Mouse (Mus musculus) heart, adult 2 months (tissue): ENCODE measurements around the gene Jun. TPM values are rescaled to one million over a fixed set of nuclear protein-coding genes. Genes with fewer than 3 reads are reported as not detected.

Experiments
- DNase-seq, 2 experiments: peaks; one replicate each; pipeline ENCODE4 v3.0.0; 2021
- H3K27ac ChIP-seq: fragments of 200-600 bp; 2 replicates; pipeline ENCODE4 v1.8.1; 2022
- H3K27me3 ChIP-seq: fragments of 200-500 bp; 2 replicates; pipeline ENCODE4 v1.6.1; 2012; ENCODE audit warnings: mild to moderate bottlenecking, low read length, inconsistent platforms, mixed read lengths; ENCODE audit not compliant: control insufficient read depth, insufficient read depth
- H3K36me3 ChIP-seq: fragments of 200-500 bp; 2 replicates; pipeline ENCODE4 v1.6.1; 2012; ENCODE audit warnings: low read length, inconsistent platforms; ENCODE audit not compliant: control insufficient read depth, insufficient read depth
- H3K4me1 ChIP-seq: fragments of 200-500 bp; 2 replicates; pipeline ENCODE4 v1.6.1; 2011; ENCODE audit warnings: low read length; ENCODE audit not compliant: control insufficient read depth, insufficient read depth
- H3K4me3 ChIP-seq: fragments of 200-600 bp; 2 replicates; pipeline ENCODE4 v1.8.1; 2022
- H3K79me2 ChIP-seq: fragments of 200-500 bp; replicated peaks from 2 replicates; pipeline ENCODE4 v1.6.1; 2012; ENCODE audit warnings: mild to moderate bottlenecking, inconsistent platforms, low read length, moderate library complexity, mixed read lengths; ENCODE audit not compliant: control insufficient read depth, insufficient read depth
- H3K9ac ChIP-seq: fragments of 200-500 bp; 2 replicates; pipeline ENCODE4 v1.6.1; 2012; ENCODE audit warnings: low read depth, mild to moderate bottlenecking, control low read depth, inconsistent platforms, low read length, mixed read lengths
- CTCF ChIP-seq: fragments of 200-600 bp; IDR thresholded peaks from 2 replicates; pipeline ENCODE4 v1.8.1; 2022; ENCODE audit warnings: antibody characterized with exemption, mild to moderate bottlenecking, moderate library complexity
- EP300 ChIP-seq: fragments of 200-500 bp; IDR thresholded peaks from 2 replicates; pipeline ENCODE4 v1.6.1; 2011; ENCODE audit warnings: low read depth, low read length, control low read depth; ENCODE audit not compliant: insufficient read depth
- POLR2A ChIP-seq: fragments of 200-500 bp; IDR thresholded peaks from 2 replicates; pipeline ENCODE4 v1.6.1; 2011; ENCODE audit warnings: mild to moderate bottlenecking, low read depth, low read length, control low read depth; ENCODE audit not compliant: insufficient read depth
- WGBS: fragments of 180-500 bp; shearing (Covaris S2); methylation state at CpG from one replicate; pipeline ENCODE4 v1.1.7; 2018; 5-methylcytosine and 5-hydroxymethylcytosine counted together
- intact Hi-C: fragments of 180-260 bp; cut with DNase I; formaldehyde crosslinking; loops from one replicate; pipeline ENCODE4 v1.15.1; 2025
- polyA plus RNA-seq: library from polyadenylated mRNA; depleted of rRNA; stranded (reverse); fragments of >200 nt; gene quantifications from 2 replicates; pipeline ENCODE4 v1.2.3, GENCODE M21; 2012
- total RNA-seq, 2 experiments: library from RNA; stranded (reverse); gene quantifications; 2 replicates each; pipeline ENCODE4 v1.2.3; 2021

Gene Jun
- total and polyA plus RNA-seq, 3 experiments: 28.0 to 54.1 (median 42.4) TPM

DNA sequence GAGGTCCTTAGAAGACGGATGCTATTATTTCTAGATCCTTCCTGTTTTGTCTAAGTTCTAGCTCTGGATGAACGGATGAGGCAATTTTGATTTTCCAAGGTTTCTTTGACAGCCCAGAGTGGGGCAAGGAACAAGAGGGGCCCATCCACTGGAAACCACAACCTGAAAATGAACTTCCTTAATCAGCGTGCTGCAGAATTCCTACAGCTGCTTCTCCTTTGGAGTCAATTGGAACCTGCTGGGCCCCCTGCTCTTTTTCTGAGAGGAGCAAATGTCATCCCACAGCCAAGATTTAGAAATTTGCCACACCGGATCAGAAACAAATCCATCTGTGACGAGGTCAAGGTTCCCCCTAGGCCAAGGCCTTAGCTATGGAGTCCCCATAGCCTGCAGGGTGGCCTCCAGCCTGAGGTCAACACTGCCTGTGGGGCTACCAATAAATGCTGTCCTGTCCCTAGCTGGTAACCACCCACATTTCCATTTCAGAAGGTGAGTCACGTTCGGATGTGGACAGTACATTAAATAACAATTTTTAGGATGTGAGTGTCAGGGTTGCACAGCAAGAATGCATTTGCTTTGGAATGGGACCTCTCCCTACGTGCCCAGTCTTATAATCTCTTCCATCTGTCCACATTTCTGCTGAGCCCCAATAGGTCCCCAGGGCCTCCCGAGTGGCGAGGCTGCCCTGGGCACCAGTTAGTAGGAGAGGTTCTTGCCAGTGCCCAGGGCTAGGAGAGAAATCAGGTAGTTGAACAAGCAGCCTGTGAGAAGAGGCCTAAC is 46.1 kb upstream of the Jun start:
- no peak for TF ChIP-seq CTCF
- no peak for TF ChIP-seq POLR2A
- no peak for TF ChIP-seq EP300
- Histone ChIP-seq H3K27ac (no peak overlapping the region), H3K4me1 (peaks cover 6% of the 10 kb centered on the region), H3K79me2 (no peaks in the 10 kb centered on the region), H3K36me3 (no peaks in the 10 kb centered on the region), H3K27me3 (no peaks in the 10 kb centered on the region), H3K4me3 (no peak overlapping the region), H3K9ac (no peak overlapping the region)
- intact Hi-C loops: no loop called here
- no peak for DNase-seq
- 84% methylated on average over 10 of the region's 10 CpGs for WGBS

DNA sequence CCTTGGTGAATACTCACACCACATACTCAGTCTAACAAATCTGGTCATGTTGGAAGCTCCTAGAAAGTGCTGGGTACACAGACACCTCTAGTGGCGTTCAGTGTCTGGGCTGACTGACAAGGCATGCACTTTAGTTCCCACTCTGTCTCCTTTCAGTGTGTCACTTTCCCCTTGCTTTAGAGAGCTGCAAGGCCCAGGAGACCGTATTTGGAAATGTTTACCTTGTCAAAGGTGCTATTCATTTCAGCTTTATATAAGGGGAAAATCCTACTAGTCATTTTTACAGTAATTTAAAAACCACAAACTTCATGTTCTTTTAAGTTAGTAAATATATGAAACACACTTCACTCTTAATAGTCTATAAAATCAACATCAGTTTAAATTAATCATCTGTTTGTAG is 44.7 kb upstream of the Jun start:
- H3K9ac ChIP-seq: no peak overlapping the region
- TF ChIP-seq CTCF (no peak), EP300 (no peak), POLR2A (no peak)
- intact Hi-C loops: no loop called here
- H3K4me1 ChIP-seq: peaks cover 9% of the 10 kb centered on the region
- H3K27ac ChIP-seq: no peak overlapping the region
- no peak for DNase-seq
- H3K27me3 ChIP-seq: no peaks in the 10 kb centered on the region
- H3K79me2 ChIP-seq: no peaks in the 10 kb centered on the region
- WGBS: 87% methylated on average over 2 of the region's 2 CpGs
- H3K36me3 ChIP-seq: no peaks in the 10 kb centered on the region
- no peak overlapping the region for H3K4me3 ChIP-seq

DNA sequence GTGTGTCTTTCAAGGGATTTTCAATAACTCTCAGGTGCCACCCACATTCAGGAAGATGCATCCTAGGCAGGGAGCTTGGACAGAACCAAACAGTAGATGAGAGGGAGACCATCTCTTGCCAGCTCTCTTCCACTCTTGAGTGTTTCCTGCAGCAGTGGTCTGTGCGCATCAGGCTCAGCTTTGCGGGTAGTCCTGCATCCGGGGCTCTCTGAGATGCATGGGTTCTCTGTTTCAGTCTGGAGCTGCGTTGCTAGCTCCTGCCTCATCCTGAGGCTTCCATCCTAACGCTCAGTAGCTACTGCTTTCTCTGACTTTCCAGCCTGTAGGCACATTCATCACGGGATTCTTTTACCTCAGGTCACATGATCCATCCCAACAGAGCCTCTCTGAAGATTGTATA is 43.9 kb upstream of the Jun start:
- Histone ChIP-seq H3K27me3 (no peaks in the 10 kb centered on the region), H3K4me1 (peaks cover 9% of the 10 kb centered on the region), H3K4me3 (no peak overlapping the region), H3K27ac (no peak overlapping the region), H3K9ac (no peak overlapping the region), H3K79me2 (no peaks in the 10 kb centered on the region), H3K36me3 (no peaks in the 10 kb centered on the region)
- intact Hi-C loops: loop anchor here (2.0 kb wide), 2 partner anchors 43 to 59 kb away; partner anchors contain the start of gene Jun
- TF ChIP-seq POLR2A (no peak), CTCF (no peak), EP300 (no peak)
- DNase-seq: no peak
- 89% methylated on average over 6 of the region's 6 CpGs for WGBS

DNA sequence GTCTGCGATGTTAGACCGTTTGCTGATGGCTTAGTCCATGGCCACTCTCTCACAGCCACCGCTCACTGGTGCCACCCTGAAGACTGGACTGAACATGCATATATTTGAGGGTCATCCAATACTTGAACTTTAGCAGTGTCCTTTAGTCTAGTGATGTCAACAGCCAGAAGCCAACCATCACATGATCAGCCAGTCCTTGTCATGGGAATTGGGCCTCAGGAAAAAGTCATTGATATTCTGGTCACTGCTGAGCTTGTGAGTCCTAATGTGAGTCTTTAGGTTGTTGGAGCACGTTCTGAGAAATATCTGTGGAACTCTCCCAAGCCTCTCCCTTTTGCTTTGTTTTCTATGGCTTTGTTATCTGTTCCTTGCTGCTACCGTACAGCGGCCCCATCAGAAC is 43.3 kb upstream of the Jun start:
- intact Hi-C loops: loop anchor here (2.0 kb wide), 2 partner anchors 43 to 59 kb away; partner anchors contain the start of gene Jun
- peak overlapping the region; percentile 79 for H3K27ac ChIP-seq
- no peaks in the 10 kb centered on the region for H3K79me2 ChIP-seq
- TF ChIP-seq CTCF: no peak
- no peak for TF ChIP-seq EP300
- TF ChIP-seq POLR2A: no peak
- H3K9ac ChIP-seq: no peak overlapping the region
- WGBS: 79% methylated on average over 6 of the region's 6 CpGs
- H3K36me3 ChIP-seq: no peaks in the 10 kb centered on the region
- H3K4me3 ChIP-seq: no peak overlapping the region
- DNase-seq: no peak
- H3K4me1 ChIP-seq: peaks cover 9% of the 10 kb centered on the region
- H3K27me3 ChIP-seq: no peaks in the 10 kb centered on the region

DNA sequence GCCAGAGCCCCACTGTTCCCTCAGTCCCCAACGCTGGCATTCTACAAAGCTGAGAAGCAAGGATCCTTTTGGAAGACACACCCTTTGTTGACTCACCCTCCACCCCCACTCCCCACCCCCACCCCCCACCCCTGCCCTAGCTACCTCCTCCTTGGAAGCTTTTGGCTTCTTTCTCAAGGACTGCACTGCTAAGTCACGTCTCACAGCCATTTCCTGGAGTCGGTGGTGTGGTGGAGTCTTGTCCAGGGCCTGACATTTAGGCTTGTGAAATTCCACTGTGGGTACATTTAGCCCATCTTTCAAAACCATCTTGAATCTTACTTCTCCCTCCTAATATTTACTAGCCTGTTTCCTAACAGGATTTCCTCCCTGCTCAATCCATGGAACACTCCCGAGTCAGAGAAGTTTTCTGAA is 42.7 kb upstream of the Jun start:
- Histone ChIP-seq H3K9ac (no peak overlapping the region), H3K79me2 (no peaks in the 10 kb centered on the region), H3K27me3 (no peaks in the 10 kb centered on the region), H3K4me1 (peaks cover 9% of the 10 kb centered on the region), H3K36me3 (no peaks in the 10 kb centered on the region), H3K4me3 (no peak overlapping the region), H3K27ac (peak overlapping the region; percentile 79)
- 33% methylated on average over 4 of the region's 4 CpGs for WGBS
- DNase-seq: peak in 1 of 2 experiments; percentile 49
- intact Hi-C loops: loop anchor here (2.0 kb wide), 2 partner anchors 42 to 60 kb away; partner anchors contain the start of gene Jun
- 0 out of 2 replicates have a peak, but pooled peaks have one; percentile 53 for TF ChIP-seq EP300
- no peak for TF ChIP-seq CTCF

DNA sequence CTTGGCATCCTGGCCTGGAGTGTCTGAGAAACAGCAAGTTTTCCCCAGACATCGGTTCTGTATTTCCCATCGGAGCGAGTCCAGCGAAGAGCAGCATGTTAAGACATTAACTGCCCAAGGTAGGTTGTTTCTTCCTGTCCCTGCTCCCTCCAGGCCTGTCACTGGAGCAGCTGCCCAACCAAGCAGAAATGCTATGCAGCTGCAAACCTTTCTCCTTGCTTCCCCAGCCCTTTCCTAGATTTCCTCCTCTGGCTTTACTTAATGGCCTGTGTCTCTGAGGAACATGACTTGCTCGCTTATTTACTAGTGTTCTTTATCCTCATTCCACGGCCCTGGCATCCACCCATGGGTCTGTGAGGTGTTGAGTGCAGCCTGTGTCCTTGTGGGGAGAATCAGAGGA is 41.6 kb upstream of the Jun start:
- DNase-seq: peak in 1 of 2 experiments; percentile 39
- peak; percentile 62; the same call in 1 of the 2 replicates for TF ChIP-seq EP300
- no peak for TF ChIP-seq POLR2A
- no peak for TF ChIP-seq CTCF
- WGBS: 39% methylated on average over 6 of the region's 6 CpGs

More for the DNA sequence above, 41.6 kb upstream of the Jun start:
- no peaks in the 10 kb centered on the region for H3K36me3 ChIP-seq
- H3K27me3 ChIP-seq: no peaks in the 10 kb centered on the region
- peaks cover 9% of the 10 kb centered on the region for H3K4me1 ChIP-seq
- no peaks in the 10 kb centered on the region for H3K79me2 ChIP-seq
- intact Hi-C loops: loop anchor here (2.0 kb wide), 2 partner anchors 41 to 61 kb away; partner anchors contain the start of gene Jun
- H3K27ac ChIP-seq: peak overlapping the region; percentile 69
- no peak overlapping the region for H3K4me3 ChIP-seq
- H3K9ac ChIP-seq: no peak overlapping the region
